Mouse (Mus musculus): Measurements from ENCODE around the gene Klhl1. TPM values are rescaled to one million over a fixed set of nuclear protein-coding genes. Genes with fewer than 3 reads are reported as not detected.

Gene Klhl1
- polyA plus RNA-seq, 1 experiment = 3.8 TPM

- no peak for DNase-seq
- Histone ChIP-seq H3K4me3 (replicated peaks; ENCODE audit: insufficient read depth, low read depth, low read length) (no peak overlapping the region), H3K27me3 (ENCODE audit: control insufficient read depth, insufficient read depth, low read length) (no peaks in the 10 kb centered on the region), H3K4me1 (ENCODE audit: control insufficient read depth, insufficient read depth, low read length) (no peaks in the 10 kb centered on the region), H3K27ac (ENCODE audit: insufficient read depth, low read length) (no peak overlapping the region)
- TF ChIP-seq POLR2A (IDR thresholded peaks at IDR 0.05; ENCODE audit: borderline replicate concordance, insufficient read depth, low read length) (no peak), CTCF (IDR thresholded peaks at IDR 0.05; ENCODE audit: borderline replicate concordance, insufficient read depth, low read depth, low read length) (no peak)
- 93% methylated on average over 2 of the region's 2 CpGs for WGBS
These were observed 378.7 kb downstream of the Klhl1 start for GRCm38 (mm10) chr14:96140246-96140645.

- Histone ChIP-seq H3K27ac (ENCODE audit: insufficient read depth, low read length) (no peak overlapping the region), H3K4me3 (replicated peaks; ENCODE audit: insufficient read depth, low read depth, low read length) (no peak overlapping the region), H3K4me1 (ENCODE audit: control insufficient read depth, insufficient read depth, low read length) (no peaks in the 10 kb centered on the region), H3K27me3 (ENCODE audit: control insufficient read depth, insufficient read depth, low read length) (no peaks in the 10 kb centered on the region; the same call in 1 of the 2 replicates)
- DNase-seq = no peak
- 73% methylated on average over 7 of the region's 7 CpGs for WGBS
- TF ChIP-seq POLR2A (IDR thresholded peaks at IDR 0.05; ENCODE audit: borderline replicate concordance, insufficient read depth, low read length) = no peak
- no peak for TF ChIP-seq CTCF (IDR thresholded peaks at IDR 0.05; ENCODE audit: borderline replicate concordance, insufficient read depth, low read depth, low read length)
These were observed 411.5 kb downstream of the Klhl1 start for GRCm38 (mm10) chr14:96107396-96107795.

GRCm38 (mm10) chr14:96081681-96082207, 437.2 kb downstream of the Klhl1 start:
- DNase-seq = no peak
- Histone ChIP-seq H3K27ac (ENCODE audit: insufficient read depth, low read length) (no peak overlapping the region), H3K4me1 (ENCODE audit: control insufficient read depth, insufficient read depth, low read length) (no peaks in the 10 kb centered on the region), H3K27me3 (ENCODE audit: control insufficient read depth, insufficient read depth, low read length) (no peaks in the 10 kb centered on the region), H3K4me3 (replicated peaks; ENCODE audit: insufficient read depth, low read depth, low read length) (no peak overlapping the region)
- no peak for TF ChIP-seq CTCF (IDR thresholded peaks at IDR 0.05; ENCODE audit: borderline replicate concordance, insufficient read depth, low read depth, low read length)
- no peak for TF ChIP-seq POLR2A (IDR thresholded peaks at IDR 0.05; ENCODE audit: borderline replicate concordance, insufficient read depth, low read length)
- 29% methylated on average over 6 of the region's 6 CpGs for WGBS

GRCm38 (mm10) chr14:96065884-96066283, 453.0 kb downstream of the Klhl1 start:
- H3K4me3 ChIP-seq (replicated peaks; ENCODE audit: insufficient read depth, low read depth, low read length) = no peak overlapping the region
- no peak for DNase-seq
- WGBS = 78% methylated on average over 3 of the region's 3 CpGs
- no peaks in the 10 kb centered on the region for H3K27me3 ChIP-seq (ENCODE audit: control insufficient read depth, insufficient read depth, low read length)
- H3K27ac ChIP-seq (ENCODE audit: insufficient read depth, low read length) = no peak overlapping the region
- no peak for TF ChIP-seq CTCF (IDR thresholded peaks at IDR 0.05; ENCODE audit: borderline replicate concordance, insufficient read depth, low read depth, low read length)
- no peak for TF ChIP-seq POLR2A (IDR thresholded peaks at IDR 0.05; ENCODE audit: borderline replicate concordance, insufficient read depth, low read length)
- no peaks in the 10 kb centered on the region for H3K4me1 ChIP-seq (ENCODE audit: control insufficient read depth, insufficient read depth, low read length)

Measured in cerebellum, adult 2 months (tissue).